Mouse (Mus musculus) spleen, postnatal 10 days (tissue): ENCODE measurements around the gene Ppp1r15b.
A peak's percentile ranks its signal among the peaks of the same experiment; 100 is the strongest.

Experiments used
- DNase-seq, 2 experiments: peaks; one replicate each; pipeline ENCODE4 v3.0.0; 2021 to 2022; ENCODE audit warnings: low spot score in 2 of 2

Ppp1r15b gene

DNA sequence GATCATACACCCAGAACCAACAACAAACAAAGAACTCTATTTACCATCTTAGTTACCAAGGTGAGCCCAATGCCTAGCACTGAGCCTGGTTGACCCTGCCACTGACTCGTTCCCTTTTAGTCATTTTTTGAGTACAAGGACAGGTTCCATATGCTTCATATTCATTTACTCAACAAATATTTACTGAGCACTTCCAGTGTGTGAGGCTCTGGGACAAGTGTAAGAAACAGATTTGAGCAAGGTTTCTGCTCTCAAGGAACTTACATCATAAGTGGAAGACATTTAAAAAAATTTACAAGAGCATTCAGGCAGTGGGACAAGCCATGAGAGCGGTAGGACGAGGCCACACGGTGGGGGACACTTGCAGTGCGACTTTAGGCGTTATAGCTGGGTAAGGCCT lies 24.3 kb downstream of the Ppp1r15b start:
- DNase-seq: no peak

DNA sequence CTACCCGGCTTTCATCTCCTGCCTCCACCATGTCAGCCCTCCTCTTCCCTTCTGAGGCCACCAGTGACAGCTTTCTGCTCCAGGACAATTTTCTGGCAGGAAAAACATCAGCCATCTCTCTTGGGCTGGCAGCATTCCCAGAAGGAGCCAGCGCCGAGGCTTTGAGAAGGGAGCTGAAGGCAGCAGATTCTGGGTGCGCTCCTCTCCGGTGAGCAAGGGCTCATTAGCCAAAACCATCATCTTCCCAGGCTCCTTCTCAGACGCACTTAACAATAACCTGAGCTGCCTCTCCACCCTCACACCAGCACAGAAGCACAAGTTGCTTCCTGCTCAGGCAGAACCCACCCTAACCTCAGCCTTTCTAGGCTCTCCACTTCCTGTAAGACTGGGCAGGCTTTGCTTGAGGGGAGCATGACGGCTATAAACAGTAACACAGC lies 28.2 kb downstream of the Ppp1r15b start:
- peak in 1 of 2 experiments; percentile 54 for DNase-seq

DNA sequence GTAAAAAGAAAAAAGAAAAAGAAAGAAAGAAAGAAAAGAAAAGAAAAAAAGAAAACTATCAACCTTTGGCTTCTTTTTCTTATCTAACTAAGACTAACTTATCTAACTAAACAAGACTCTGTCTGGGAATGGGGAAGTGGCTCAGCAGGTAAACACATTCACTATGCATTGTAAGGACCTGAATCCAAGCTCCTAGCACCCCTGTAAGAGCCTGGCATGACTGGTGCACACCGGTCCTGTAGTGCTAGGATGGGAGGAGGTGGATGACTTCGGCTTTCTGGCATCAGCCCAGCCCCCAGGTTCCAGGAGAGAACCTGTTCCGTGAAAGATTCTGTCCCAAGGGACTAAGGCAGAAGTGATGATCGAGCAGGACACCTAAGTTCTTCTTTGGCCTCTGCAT lies 30.6 kb downstream of the Ppp1r15b start:
- DNase-seq: no peak

DNA sequence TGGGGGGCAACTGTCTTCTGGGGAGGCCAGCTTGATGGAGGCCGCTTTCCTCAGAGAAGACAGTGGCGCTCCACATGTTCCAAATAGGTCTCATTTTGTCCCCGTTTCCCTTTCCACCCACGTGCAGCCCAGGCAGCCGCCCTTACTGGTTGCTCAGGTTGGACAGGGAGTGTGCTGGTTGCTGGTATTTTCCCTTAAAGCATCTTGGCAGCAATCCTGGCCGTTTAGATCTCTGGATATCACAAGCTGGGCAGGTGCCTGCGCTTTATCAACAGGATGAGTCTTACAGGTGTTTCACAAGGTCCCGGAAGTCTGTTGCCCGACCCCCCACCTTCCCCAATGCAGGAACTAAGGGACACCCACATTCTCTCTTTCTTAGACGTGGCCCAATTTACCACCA lies 31.1 kb downstream of the Ppp1r15b start:
- DNase-seq: no peak

DNA sequence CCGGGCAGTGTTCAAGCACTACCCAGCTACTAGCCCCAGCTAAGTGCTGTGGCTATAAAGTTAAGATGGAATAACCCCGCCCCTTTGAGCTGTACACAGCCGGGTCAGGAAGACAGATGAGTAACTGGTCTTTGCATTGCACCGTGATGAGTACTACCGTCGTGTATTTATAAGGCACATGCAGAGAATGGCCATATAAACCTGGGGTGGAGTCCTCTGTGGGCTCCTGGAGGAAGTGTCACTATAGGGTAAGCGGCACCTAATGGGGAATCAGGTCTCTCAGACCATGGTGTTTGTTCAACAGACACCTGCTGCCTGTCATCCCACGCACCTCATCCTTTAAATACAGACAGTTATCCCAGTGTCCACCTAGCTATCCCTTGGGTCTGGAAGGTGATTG lies 32.0 kb downstream of the Ppp1r15b start:
- no peak for DNase-seq

DNA sequence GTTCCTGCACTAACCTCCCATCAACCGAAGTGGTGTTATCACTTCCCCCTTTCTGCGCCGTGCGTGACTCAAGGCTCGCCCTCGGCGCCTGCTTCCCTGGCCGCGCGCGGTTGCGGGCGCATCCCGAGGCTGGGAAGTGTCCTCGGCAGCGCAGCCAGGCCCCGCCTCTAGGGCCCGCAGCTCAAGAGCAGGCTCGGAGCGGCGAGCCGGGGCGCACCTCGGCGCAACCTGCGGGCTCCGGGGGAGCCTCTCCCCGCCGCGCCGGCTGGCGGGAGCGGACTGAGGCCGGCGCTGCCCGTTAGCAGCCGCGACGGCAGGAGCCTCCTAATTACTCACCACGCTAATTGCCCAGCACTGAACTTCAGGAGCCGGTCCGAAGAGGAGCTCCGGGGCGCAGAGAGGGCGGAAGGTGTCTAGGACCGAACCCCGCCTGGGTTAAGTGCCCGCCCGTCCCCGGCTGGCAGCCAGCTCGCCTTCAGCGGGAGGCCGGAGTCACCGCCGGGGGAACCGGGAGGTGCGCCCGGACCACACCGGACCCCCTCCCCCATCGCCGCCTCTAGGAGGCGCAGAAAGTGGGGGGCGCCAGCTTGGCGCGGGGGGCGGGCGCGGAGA lies 33.0 kb downstream of the Ppp1r15b start, which contains the start of gene Plekha6:
Plekha6 (plus strand) TSS at position 391 of the 612 bp plus-strand sequence.
- DNase-seq: peak; percentile 27 to 37

DNA sequence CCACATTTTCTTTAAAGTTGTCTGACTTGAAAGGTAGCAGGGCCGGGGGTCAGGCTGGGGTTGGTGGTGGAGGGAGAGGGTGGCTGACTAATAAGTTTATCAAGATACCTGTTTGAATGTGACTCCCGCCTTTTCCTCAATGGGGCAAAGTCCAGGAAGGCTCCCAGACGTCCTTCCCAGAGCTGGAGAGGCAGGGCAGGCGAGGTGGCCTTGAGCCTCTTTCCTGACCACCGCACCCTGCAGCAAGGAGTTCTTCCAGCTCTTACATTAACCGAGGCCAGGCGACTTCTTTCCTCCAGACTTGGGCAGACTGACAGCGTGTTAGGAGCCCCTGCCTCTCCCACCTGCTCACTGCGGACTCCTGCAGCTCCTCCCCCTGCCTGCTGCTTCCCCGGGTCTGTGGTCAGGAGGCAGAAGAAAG lies 33.7 kb downstream of the Ppp1r15b start:
- no peak for DNase-seq

DNA sequence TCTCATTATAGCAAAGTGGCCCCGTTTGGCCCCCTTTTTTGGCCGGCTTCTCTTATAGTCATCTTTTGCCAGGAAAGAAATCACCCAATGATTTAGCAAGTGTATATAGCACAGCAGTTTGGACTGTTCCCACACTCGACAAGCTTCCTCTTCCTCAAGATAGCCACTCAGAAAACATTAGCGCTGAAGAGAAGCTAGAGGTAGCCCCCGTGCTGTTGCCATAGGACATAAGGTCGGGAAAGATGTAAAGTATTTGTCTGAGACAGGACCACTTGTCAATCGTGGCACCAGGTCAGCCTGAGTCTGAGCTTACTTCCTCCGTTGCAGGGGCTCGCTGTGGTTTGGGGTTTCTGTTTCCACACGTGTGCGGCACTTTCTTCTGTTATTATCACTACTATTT lies 34.2 kb downstream of the Ppp1r15b start:
- DNase-seq: no peak

DNA sequence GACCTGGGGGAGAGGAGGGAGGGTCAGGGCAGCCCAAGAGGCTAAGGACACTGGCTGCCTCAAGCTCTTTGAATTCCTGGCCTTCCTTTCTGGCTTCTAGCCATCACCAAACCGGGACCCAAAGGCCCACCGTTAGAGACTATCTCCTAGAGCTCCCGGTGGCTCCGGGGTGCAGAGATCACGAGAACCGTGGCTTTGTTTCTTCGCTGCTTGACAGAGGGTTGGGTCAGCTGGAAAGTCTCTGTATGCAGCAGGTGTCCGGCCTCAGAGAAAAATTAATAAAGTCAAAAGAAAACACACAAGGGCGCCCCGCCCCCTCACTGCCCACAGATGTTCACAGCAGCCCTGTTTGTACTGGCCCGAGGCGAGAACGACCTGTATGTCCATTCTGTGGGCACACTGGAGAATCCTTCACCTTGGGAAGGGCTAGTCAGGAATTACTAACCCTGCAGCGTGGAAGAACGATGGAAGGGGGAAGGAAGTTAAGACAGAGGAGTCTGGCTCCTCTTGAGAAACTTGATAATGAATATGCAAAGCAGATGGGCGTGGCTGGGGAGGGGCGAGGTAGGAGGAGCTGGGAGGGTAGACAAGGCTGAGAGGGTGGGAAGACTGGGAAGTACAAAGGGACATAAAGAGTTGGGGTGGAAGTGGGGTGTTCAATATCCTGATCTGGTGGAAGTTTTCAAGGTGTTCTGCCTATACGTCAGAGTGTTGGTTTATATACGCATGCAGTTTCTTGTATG lies 37.5 kb downstream of the Ppp1r15b start:
- DNase-seq: no peak

DNA sequence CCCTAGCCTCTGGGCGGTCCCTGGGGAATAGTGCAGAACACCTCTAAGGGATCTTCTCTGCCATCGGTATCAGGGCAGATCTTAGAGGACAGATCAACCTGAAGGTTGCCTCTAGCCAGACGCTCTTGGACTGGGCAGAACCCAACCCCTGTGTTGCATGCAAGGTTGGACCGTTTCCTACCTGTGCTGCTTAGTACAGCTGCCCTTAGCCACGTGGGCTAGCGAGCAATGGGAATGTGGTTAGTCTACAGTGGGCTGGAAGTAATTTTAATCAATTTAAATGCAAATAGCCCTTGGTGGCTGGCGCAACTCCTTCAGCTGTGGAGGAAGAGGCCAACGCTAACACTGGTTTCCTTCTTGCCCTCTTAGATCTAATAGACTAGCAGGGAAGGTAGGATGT lies 39.3 kb downstream of the Ppp1r15b start:
- no peak for DNase-seq

DNA sequence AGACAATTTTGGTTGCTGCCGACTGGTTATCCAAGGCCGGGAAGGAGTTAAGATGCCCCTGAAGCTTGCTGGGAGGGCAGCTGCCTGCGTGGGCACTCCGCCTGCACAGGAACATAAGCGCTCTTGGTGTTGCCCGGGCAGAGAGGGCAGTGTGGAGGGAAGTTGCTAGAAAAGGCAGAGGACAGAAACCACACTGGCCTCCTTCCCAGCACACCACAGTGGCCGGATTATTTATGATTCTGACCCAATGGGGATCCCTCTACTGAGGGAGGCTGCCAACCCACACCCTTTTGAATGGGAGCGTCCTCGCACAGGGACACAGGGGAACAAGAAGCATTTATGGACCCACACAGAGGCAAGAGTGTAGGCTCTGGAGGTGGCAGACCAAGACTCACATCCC lies 40.4 kb downstream of the Ppp1r15b start:
- DNase-seq: no peak

DNA sequence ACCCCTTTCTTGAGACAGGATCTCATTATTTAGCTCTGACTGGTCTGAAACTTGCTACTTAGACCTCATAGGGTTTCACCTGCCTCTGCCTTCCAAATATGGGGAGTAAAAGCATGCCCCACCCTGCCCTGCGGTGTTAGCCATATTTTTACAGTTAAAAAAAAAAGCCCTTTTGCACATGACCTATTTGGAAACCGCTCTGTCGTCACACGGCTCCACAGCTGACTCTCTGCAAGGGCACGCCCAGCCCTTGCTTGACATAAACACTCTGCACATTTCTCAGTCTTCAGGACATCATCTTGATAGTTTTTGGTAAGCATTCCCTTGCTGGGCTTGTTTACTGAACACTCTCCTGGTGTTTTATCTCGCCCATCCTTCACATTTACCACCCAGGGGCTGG lies 44.2 kb downstream of the Ppp1r15b start:
- no peak for DNase-seq

DNA sequence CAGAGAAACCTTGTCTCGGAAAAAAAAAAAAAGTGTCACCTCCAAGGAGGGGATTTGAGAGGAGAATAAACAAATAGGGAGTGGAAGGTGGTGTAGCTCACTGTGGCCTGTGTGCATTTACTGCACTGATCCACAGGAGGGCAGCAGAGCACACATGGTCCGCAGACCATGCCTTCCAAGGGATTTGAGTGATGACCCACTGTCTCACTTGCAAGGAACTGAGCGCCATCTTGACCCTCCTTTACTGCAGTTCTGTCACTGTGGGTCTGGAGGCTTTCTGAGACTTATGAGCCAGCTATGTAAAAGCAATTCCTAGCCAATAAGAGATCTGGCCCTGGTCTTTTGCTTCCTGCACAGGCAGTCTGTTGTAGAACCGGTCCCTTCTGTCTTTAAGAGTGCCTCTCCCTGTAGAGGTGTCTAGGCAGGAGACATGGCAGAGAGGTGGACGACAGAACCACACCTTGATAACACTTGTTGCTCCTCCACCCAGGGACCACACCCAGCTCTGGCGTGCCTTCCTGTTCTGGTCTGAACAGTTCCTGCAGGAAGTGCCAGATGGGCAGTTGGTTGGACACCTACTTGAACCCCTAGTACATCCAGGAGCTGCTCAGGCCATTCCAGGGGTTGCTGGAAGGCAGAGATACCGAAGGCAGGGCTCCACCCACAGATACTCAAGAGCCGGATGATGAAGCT lies 46.7 kb downstream of the Ppp1r15b start:
- DNase-seq: peak; percentile 22 to 68

DNA sequence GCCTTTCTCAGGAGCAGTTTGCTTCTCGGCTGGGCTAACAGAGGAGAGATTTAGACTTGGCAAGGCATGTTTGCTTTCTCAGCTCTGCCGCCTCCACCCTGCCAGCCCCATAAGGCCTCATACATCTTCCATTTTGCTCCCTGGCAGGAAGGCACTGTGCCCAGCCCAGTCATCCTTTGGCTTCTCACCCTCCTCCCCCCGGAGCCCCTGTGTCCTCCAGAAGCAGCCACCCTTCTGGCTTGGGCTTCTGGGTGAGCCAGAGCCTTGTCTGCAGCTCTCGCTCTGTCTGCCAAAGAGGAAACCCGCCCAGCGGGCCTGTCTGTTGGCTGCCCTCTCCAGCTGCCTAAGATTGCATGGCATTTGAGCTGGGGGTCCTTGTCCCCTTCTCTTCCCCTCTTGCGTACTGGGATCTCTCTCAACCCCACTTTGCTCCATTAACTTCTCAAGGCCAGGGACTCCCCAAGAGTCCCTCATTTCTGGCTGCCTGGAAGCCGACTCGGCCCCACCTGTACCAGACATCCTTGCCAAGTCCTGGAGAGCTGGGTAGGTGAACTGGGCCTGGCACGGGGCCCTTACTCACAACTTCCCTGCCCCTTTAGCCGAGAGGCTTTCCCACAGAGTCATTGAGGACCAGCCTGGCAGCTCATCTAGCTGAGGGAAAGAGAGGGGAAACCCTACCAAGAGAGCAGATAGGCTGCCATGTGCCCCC lies 47.9 kb downstream of the Ppp1r15b start:
- DNase-seq: no peak

DNA sequence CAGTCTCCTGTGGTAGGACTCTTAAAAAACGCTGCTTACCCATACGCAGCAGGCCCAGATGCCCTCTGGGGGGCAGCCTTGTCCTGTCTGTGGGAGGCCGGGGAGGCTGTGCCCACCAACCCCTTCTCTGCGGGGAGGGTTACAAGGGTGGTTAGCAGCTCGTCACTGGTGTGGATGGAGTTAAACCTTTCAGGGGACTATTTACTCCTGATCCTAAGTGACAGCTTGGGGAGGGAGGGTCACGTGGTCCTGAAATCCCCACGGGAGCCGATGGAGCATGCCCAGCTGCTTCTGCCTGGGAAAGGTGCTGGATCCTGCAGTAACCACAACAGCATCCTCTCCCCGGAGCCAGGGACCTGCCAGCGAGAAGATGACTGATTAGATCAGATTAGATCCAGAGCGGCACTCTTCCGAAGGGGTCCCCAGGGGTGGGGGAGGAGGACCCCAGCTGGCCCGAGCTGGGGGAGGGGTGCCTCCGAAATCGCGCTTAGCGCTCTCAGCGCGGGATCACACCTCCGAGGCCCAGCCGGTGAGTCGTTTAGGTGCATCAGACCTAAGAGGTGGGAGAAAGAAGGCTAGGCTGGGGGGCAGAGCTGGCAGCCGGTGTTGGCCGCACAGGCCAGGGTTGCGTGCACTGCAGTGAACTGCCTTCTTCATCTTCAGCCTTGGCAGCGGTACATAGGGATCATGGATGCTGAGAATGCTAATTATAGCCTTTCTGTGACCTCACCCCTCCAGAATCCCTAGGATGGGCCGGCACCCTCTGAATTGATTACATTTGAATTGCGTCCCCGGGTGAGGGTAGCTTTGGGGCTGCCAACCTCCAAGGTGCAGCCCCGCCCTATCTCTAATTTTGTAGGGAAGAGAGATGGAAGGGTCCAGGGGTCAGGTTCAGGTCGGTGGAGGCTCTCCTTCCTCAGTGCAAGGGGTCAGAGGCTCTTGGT lies 50.4 kb downstream of the Ppp1r15b start:
- peak; percentile 24 to 77 for DNase-seq

DNA sequence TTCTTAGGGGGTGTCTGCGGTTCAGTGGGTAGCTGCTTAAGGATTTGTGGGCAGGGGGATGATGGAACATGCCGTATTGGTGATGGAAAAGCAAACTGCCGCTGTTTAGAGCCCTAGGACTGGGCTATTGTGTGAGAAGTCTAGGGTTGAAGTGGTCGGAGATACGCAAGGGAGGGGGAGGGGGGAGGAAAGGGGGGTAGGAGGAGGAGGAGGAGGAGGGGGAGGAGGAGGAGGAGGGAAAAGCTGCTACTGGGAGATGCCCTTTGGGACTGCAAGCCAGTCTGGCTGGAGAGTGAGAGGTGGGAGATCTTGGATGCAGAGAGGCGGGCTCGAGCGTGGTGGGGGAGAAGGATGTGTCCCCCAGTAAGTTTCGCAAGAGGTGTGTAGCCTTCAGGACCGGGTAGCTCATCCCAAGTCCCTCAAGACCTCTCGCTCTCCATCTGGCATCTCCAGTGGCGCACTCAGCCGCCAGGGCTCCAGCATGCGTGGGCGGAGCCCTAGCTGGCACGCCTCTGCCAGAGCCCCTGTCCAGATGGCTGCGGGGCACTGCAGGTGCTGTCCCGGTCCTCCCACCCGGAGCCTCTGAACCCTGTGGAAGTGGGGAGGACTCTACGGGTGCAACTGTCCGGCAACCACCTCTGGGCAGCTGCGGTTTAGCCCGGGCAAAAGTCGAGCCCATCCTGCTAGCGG lies 51.2 kb downstream of the Ppp1r15b start:
- no peak for DNase-seq

DNA sequence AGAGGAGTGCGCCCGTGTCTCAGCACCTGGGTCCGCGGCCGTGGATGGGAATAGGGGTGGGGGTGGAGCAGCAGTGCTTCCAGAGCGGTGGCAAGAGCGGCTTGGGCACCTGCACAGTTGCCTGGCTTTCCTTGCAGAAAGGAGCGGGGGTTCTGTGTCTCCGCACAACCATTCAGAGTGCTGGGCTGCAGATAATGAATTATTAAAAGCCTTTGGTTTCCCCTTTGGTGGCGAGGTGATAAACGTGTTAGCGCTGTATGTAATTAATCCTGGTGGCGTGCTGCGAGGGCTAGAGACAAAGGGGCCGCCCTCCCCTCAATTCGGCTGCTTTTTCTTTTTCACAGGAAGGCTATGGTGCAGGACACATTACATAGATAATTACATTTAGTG lies 51.8 kb downstream of the Ppp1r15b start:
- no peak for DNase-seq

DNA sequence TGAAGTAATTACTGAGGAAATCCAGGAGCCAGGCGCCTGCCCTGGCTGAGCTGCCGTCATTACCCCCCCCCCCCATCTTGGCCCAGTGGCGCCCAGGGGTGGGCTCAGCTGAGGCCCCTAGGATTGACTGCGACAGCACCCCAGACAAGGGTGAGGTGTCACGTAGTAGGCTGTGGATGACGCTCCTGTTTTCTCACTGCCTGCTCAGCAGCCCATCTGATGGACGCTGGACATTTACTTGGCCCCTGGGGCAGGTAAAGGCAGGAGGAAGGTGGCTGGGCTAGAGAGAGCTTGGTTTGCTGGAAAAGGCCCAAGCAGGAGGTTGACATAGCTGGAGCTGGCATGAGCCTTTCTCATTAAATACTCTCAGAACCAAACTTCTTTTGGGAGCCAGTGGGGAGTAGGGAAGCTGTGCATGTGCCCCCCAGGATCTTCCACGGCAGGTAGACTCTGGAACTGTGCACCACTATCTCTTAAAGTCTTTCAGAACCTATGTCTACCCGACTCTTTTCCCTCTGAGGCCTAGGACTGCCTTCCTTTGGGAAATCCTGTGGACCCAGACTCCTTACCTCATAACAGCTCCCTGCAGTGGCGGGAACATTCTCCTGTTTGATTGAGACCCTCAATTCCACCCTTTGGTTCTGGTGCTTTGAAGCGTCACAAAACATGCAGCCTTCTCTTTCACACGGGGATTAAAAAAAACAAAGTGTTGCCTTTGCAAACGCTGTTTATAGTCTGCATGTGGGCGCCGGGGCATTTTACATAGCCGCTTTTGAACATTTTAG lies 52.4 kb downstream of the Ppp1r15b start:
- DNase-seq: no peak

DNA sequence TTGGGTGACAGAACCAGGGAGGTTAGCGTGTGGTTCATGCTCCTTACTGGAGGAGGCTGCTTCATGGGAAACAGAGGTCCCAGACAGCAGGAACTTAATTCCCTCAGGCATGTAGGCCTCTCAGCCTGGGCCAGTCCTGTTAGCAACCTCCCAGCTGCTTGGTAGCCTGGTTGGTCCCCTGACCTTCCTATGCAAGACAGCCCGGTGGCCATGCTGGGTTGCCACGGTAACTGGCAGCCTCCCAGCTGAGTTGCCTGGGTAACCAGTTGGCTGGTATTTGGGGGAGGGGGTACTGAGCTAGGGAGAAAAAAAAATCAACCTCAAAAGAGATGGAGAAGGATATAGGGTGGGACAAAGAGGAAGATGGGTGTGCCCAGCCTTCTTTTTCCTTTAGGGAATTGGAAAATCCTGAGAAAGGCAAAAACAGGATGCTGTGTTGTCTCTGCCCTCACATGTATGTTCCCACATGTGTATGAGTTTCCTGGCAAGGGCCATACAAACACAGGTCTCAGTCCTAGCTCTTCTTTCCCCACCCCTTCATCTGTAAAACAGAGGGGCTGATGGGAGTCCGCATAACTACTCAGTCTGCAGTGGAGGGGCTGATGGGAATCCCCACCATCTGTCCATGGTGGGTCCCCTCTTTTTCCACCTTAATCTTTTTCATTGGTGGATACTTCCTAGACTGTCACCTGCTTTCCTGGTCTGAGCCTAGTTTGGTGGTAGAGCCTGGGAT lies 57.2 kb downstream of the Ppp1r15b start:
- no peak for DNase-seq
